Mouse (Mus musculus): ENCODE results near the gene Scn8a.

DNA sequence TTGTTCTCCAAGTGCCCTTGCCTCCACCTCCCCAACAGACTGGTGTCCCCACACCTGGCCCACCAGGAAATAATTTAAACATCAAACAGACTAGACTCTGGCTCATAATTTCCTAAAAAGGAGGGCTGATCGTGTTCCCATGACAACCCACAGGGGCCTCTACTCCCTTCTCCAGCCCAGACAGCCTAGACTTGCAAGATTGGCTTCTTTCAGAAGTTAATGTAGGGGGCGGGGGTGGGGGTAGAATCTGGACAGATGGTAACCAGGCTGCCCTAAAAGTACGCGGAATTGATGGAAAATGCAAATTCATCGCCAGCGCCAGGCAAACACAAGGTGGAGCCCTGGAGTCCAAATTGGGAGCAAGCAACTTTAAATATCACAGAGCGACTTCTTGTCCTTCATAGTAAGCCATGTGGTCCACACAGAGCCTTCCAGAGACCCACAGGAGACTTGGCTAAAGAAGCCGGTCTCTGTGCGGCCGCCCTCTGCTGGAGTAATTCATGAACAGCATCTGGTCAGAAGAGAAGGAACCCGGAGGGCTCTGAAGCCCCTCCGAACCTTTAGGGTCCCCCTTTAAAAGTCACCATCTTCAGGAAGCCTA is 31.0 kb upstream of the Scn8a start:
- peak; percentile 36 for TF ChIP-seq CTCF (conservative IDR thresholded peaks at IDR 0.05; ENCODE audit: low read length)
- no peak for TF ChIP-seq NANOG (IDR thresholded peaks at IDR 0.05; ENCODE audit: borderline replicate concordance, low read length)
- no peak for TF ChIP-seq POU5F1 (IDR thresholded peaks at IDR 0.05; ENCODE audit: borderline replicate concordance, low read length)
